Mouse (Mus musculus) T-helper 2 cell (primary cell): ENCODE data around the gene Tmem30b.

Experiments
- in situ Hi-C: fragments of 300-600 bp; cut with MboI, MseI; formaldehyde crosslinking; loops from one replicate; pipeline ENCODE4 v1.15.1; 2025; ENCODE audit warnings: high pct_unique_total_duplicates

The Tmem30b gene

DNA sequence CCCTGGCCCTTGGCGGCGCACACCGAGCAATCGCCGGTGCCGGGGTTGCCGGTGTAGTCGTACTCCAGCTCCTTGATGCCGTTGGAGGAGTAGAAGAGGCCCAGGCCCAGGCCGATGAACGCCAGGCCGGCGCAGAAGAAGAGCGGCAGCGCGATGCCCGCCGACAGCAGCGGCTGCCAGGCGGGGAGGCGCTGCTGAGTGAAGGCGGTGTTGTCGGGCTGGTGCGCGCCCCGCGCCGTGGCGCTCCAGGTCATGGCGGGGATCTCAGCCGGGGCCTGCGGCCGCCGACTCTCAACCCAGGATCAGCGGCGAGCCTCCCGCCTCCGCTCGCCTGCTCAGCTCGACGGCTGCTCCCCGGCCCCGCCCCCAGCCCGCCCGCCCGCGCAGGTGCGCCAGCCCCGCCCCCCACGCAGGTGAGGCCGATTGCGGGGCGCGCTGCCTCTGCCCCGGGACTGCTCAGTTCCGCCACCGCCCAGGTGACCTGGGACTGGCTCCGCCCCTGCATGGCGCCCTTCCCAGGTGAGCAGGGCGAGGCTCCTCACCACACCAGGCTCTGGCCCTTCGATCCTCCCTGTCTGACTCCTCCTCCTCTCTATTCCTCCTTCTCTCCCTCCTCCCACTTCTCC, at the start of gene Tmem30b:
Gene Tmem30b (minus strand): TSS at position 307 of the 626 bp plus-strand sequence.
- in situ Hi-C loops = no loop called here

- in situ Hi-C loops = loop anchor here (5.0 kb wide), 1 partner anchor 312 kb away; no protein-coding TSS in a partner anchor
Measured at GRCm38 (mm10) chr12:73595226-73595625, 49.0 kb upstream of the Tmem30b start.

DNA sequence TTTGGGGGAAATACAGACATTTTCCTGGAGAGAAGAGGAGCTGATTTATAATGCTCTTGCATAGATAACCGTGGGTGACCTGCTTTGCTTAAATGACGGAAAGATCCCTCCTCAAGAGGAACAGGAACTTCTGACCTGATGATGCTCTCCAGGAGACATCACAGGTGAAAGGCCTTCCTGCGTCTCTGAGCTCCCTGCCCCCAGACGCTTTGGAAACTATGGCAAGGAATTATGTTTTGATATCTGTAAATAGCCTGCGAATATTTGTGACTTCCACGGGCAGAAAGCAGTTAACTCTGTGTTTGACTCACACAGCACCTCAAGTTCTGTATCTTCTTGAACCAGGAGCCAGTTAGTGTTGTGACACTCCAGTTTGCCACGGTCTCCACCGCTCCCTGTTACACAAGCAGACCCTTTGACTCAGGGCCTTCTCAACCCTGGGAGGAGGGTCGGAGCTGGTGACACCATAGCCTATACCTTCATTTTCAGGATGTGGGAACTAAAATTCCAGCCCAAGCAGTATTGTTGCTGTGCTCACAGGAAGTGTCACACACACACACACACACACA, 48.1 kb upstream of the Tmem30b start:
- in situ Hi-C loops = no loop called here

- in situ Hi-C loops = no loop called here
Measured at GRCm38 (mm10) chr12:73593021-73593798, 47.0 kb upstream of the Tmem30b start.

GRCm38 (mm10) chr12:73591625-73592024, 45.4 kb upstream of the Tmem30b start:
- in situ Hi-C loops = no loop called here

GRCm38 (mm10) chr12:73590627-73591276, 44.6 kb upstream of the Tmem30b start:
- in situ Hi-C loops = no loop called here

DNA sequence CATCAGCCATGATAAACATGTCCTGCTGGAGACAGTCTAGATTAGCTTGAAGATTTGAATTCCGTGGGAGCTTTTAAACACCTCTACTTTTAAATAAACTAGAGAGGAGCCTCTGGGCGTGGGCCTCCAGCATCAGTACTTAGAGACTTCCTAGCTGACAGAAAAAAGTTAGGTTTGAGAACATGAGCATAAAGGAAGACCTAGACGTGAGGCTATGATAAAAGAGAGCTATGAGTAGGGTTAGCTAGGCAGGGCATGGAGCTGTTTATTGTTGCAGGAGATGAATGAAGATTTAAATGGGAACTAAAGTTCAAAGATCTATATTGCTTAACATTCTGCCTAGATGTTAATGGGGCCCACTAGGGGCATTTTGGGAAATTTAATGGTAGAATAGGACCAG, 41.1 kb upstream of the Tmem30b start:
- in situ Hi-C loops = loop anchor here (5.0 kb wide), 1 partner anchor 55 kb away; no protein-coding TSS in a partner anchor

DNA sequence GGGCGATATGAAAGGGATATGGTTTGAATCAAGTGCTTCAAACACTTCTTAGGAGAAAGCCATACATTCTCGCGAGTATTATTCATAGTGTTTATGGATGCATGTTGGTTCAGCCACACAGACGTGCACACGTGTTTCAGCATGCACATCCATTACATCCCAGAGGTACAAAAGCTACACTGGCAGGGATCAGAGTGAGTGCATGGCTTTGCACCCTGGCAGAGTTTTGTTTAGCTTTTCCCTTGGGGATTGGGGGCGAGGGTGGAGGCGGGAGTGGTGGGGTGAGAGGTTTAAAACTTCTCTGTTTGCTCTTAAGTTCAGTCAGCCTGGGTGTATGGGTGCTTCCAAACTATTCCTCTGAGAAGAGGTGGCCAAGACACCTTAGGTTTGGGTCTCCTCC, 39.7 kb upstream of the Tmem30b start:
- in situ Hi-C loops = loop anchor here (5.0 kb wide), 1 partner anchor 56 kb away; no protein-coding TSS in a partner anchor

GRCm38 (mm10) chr12:73585241-73585801, 39.1 kb upstream of the Tmem30b start:
- in situ Hi-C loops = loop anchor here (5.0 kb wide), 1 partner anchor 57 kb away; no protein-coding TSS in a partner anchor

GRCm38 (mm10) chr12:73584610-73585240, 38.5 kb upstream of the Tmem30b start, which contains the start of gene Prkch:
TSS of gene Prkch (plus strand) at chr12:73584796.
- in situ Hi-C loops = loop anchor here (5.0 kb wide), 1 partner anchor 58 kb away; no protein-coding TSS in a partner anchor

GRCm38 (mm10) chr12:73583813-73584609, 37.8 kb upstream of the Tmem30b start:
- in situ Hi-C loops = no loop called here

GRCm38 (mm10) chr12:73583318-73583717, 37.1 kb upstream of the Tmem30b start:
- in situ Hi-C loops = no loop called here

- in situ Hi-C loops = no loop called here
Measured at GRCm38 (mm10) chr12:73580811-73581210, 34.6 kb upstream of the Tmem30b start.

- in situ Hi-C loops = no loop called here
Measured at GRCm38 (mm10) chr12:73578141-73578540, 31.9 kb upstream of the Tmem30b start.

DNA sequence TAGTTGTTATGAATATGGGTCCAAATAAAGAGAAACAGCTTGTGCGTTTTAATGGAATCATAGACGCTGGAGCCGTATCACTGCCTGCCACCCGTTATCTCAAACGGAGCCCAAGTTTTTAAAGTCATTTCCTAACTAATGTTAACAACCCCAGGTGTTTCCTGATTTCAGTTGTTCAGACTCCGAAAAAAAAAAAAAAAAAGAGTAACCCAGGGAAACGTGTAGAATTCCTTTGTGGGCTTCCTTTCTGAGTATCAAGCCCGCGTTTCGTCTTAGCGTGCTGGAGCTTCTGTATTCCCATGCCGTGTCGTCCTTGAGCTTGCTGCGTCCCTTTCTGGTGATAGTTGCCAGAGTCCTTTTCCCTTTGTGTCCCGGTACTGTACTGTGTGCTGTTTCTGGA, 28.4 kb upstream of the Tmem30b start:
- in situ Hi-C loops = no loop called here

- in situ Hi-C loops = no loop called here
Measured at GRCm38 (mm10) chr12:73565620-73565969, 19.4 kb upstream of the Tmem30b start.

GRCm38 (mm10) chr12:73564795-73565619, 18.8 kb upstream of the Tmem30b start:
- in situ Hi-C loops = loop anchor here (5.0 kb wide), 1 partner anchor 132 kb away; no protein-coding TSS in a partner anchor

- in situ Hi-C loops = loop anchor here (5.0 kb wide), 1 partner anchor 133 kb away; no protein-coding TSS in a partner anchor
Measured at GRCm38 (mm10) chr12:73564176-73564575, 18.0 kb upstream of the Tmem30b start.

- in situ Hi-C loops = loop anchor here (5.0 kb wide), 1 partner anchor 134 kb away; no protein-coding TSS in a partner anchor
Measured at GRCm38 (mm10) chr12:73563122-73563521, 16.9 kb upstream of the Tmem30b start.
